Mouse (Mus musculus) intestine, postnatal 0 days (tissue): Measurements from ENCODE around the gene Tor1a. TPM values are rescaled to one million over a fixed set of nuclear protein-coding genes. Genes with fewer than 3 reads are reported as not detected.
A peak's percentile ranks its signal among the peaks of the same experiment; 100 is the strongest.

ENCODE experiments used
- ATAC-seq: fragments of 200-750 bp; cut with Nextera tagmentation; 2 replicates; pipeline ENCODE4 v1.8.0; 2017; ENCODE audit warnings: mild to moderate bottlenecking, moderate TSS enrichment, moderate library complexity
- H3K27ac ChIP-seq: fragments of 300-500 bp; sonication (generic); 2 replicates; pipeline ENCODE4 v1.5.1; 2014; ENCODE audit warnings: mild to moderate bottlenecking, low read depth, low read length, moderate library complexity
- H3K27me3 ChIP-seq: fragments of 300-500 bp; sonication (generic); replicated peaks from 2 replicates; pipeline ENCODE4 v1.6.1; 2014; ENCODE audit warnings: low read length, mixed read lengths; ENCODE audit not compliant: control insufficient read depth, insufficient read depth
- H3K36me3 ChIP-seq: fragments of 300-500 bp; sonication (generic); 2 replicates; pipeline ENCODE4 v1.6.1; 2014; ENCODE audit warnings: mild to moderate bottlenecking, moderate library complexity; ENCODE audit not compliant: control insufficient read depth, insufficient read depth
- H3K4me1 ChIP-seq: fragments of 300-500 bp; sonication (generic); replicated peaks from 2 replicates; pipeline ENCODE4 v1.6.1; 2014; ENCODE audit warnings: antibody characterized with exemption, low read length, mixed read lengths; ENCODE audit not compliant: control insufficient read depth, insufficient read depth
- H3K4me2 ChIP-seq: fragments of 300-500 bp; sonication (generic); replicated peaks from 2 replicates; pipeline ENCODE4 v1.6.1; 2014; ENCODE audit warnings: low read depth, mild to moderate bottlenecking, moderate library complexity
- H3K4me3 ChIP-seq: fragments of 300-500 bp; sonication (generic); 2 replicates; pipeline ENCODE4 v1.5.1; 2014; ENCODE audit warnings: low read depth, low read length
- H3K9ac ChIP-seq: fragments of 300-500 bp; sonication (generic); 2 replicates; pipeline ENCODE4 v1.6.1; 2014; ENCODE audit warnings: mild to moderate bottlenecking, low read depth, low read length
- H3K9me3 ChIP-seq: fragments of 300-500 bp; sonication (generic); 2 replicates; pipeline ENCODE4 v1.6.1; 2016; ENCODE audit warnings: mixed run types; ENCODE audit not compliant: control insufficient read depth
- CTCF ChIP-seq: sonication (generic); IDR thresholded peaks from 2 replicates; pipeline ENCODE4 v1.5.1; 2016; ENCODE audit warnings: low read depth, mild to moderate bottlenecking, control low read depth, antibody characterized with exemption, moderate library complexity
- WGBS: fragments of 180-500 bp; shearing (Covaris S2); extraction: QIAGEN DNeasy Blood & Tissue Kit; methylation state at CpG from one replicate; pipeline ENCODE4 v1.1.7; 2014; 5-methylcytosine and 5-hydroxymethylcytosine counted together
- polyA plus RNA-seq: library from polyadenylated mRNA; unstranded; fragments of >200 nt; fragmentation: Nextera tagmentation; extraction: Ambion mirVana; gene quantifications from 2 replicates; pipeline ENCODE4 v1.2.1, GENCODE M21; 2015

The Tor1a gene
- polyA plus RNA-seq, 1 experiment from 2014 or later: 95.4 TPM

GRCm38 (mm10) chr2:30929483-30930045 is 38.2 kb downstream of the Tor1a start, which contains the start of gene Ptges:
TSS of gene Ptges (minus strand) at chr2:30929863.
- Histone ChIP-seq H3K27ac (peak within 1 kb of the TSS; percentile 35), H3K4me1 (0 out of 2 replicates have a peak, but pooled peaks cover 4% of the 10 kb centered on the region), H3K9ac (peak within 1 kb of the TSS; percentile 26), H3K36me3 (no peaks in the 10 kb centered on the region), H3K4me2 (peak within 1 kb of the TSS; percentile 72), H3K4me3 (peak within 1 kb of the TSS; percentile 23), H3K9me3 (no peaks in the 10 kb centered on the region), H3K27me3 (no peaks in the 10 kb centered on the region)
- ATAC-seq: peak; percentile 55
- under 1% methylated on average over 23 of the region's 23 CpGs for WGBS
- peak; percentile 84 for TF ChIP-seq CTCF

- H3K4me1 ChIP-seq: 0 out of 2 replicates have a peak, but pooled peaks cover 4% of the 10 kb centered on the region
- peak overlapping the region; percentile 23 for H3K4me3 ChIP-seq
- peak overlapping the region; percentile 72 for H3K4me2 ChIP-seq
- no peaks in the 10 kb centered on the region for H3K36me3 ChIP-seq
- H3K27ac ChIP-seq: peak overlapping the region; percentile 35
- peaks cover 3% of the 10 kb centered on the region; the same call in 1 of the 2 replicates for H3K27me3 ChIP-seq
- H3K9me3 ChIP-seq: no peaks in the 10 kb centered on the region
- 22% methylated on average over 12 of the region's 12 CpGs for WGBS
- peak overlapping the region; percentile 26; the same call in 1 of the 2 replicates for H3K9ac ChIP-seq
- ATAC-seq: peak; percentile 48
- no peak for TF ChIP-seq CTCF
Measured at GRCm38 (mm10) chr2:30928893-30929482, 38.7 kb downstream of the Tor1a start.

DNA sequence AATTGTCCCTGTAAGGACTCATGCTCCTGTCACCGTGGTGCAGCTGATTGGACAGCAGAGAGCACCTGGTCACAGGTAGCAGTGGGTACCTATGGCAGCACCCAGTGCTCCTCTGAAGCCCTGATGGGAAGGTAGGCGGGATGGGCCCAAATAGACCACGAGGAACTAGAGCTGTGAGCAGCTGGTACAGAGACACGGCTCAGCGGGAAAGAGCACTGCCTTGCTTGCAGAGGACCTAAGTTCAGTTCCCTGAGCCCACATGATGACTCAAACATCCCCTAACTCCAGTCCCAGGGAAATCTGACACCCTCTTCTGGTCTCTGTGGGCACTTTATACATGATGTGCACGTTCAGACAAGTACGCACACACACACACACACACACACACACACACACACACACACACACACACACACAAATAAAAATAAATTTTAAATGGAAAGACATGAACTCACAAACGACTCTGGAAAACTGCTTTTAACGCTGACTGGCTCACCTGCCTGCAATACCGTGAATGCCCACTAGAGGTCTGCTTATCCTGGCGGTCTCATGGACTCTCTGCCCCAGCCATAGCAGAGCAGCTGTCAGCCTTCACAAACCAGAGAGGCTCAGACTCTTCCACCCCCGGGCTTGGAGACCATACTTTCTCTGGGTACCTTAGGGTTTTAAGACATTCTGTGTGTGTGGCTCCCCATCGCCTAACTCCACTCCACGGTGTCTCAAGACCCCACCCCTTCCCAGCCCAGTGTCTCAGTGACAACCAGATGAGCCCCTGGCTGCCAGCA is 39.7 kb downstream of the Tor1a start:
- no peak overlapping the region for H3K4me3 ChIP-seq
- 24% methylated on average over 14 of the region's 14 CpGs for WGBS
- ATAC-seq: no peak
- H3K9me3 ChIP-seq: no peaks in the 10 kb centered on the region
- no peak overlapping the region for H3K9ac ChIP-seq
- no peak overlapping the region for H3K4me2 ChIP-seq
- peaks cover 7% of the 10 kb centered on the region; the same call in 1 of the 2 replicates for H3K27me3 ChIP-seq
- 0 out of 2 replicates have a peak, but pooled peaks cover 4% of the 10 kb centered on the region for H3K4me1 ChIP-seq
- no peaks in the 10 kb centered on the region for H3K36me3 ChIP-seq
- TF ChIP-seq CTCF: peak; percentile 89
- peak overlapping the region; percentile 35; the same call in 1 of the 2 replicates for H3K27ac ChIP-seq

DNA sequence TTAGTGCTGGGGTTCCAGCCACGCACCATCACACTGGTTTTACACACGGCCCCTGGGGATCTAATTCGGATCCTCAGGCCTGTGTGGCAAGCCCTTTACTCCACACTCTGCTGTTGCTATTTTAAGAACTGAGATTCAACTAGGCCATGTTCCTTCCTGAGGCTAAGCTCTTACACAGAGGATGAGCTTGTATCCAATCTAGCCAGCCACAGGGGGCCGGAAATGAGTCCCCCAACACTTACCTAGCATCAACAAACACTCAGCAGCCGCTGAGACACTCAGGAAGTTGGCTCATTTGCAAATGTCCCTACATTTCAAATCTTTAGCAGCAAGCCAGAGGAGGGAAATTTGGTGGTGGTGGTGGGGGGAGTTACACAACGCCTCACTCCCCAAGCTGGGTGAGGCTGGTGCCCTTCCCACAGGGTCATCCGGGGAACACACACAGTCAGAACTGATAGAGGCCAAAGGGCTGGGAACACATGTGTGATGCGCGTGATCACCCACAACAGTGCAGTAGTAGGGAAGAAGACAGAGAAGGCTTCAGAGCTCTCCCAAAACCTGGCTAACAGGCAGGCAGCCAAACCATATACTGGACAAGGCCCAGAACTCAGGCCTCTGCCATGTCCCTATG is 40.5 kb downstream of the Tor1a start:
- no peak for ATAC-seq
- H3K4me2 ChIP-seq: no peak overlapping the region

DNA sequence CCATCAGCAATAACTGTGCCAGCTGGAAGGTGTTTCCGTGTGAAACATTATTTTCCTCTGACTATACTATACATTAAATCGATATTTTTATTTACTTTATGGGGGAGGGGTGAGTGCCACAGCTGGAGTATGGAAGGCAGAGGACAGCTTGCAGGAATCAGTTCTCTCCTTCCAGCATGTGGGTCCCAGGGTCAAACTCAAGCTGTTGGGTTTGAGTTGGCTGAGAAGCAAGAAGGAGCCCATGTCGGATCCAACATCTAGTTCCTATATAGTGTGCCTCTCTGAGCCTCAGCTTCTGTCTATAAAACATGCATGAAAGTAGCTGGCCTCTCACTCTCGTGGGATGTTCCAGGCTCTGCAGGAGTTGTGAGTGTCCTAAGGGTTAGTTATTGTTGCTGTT is 41.4 kb downstream of the Tor1a start:
- no peak overlapping the region for H3K4me2 ChIP-seq
- H3K9me3 ChIP-seq: no peaks in the 10 kb centered on the region
- 63% methylated on average over 4 of the region's 4 CpGs for WGBS
- no peak overlapping the region for H3K4me3 ChIP-seq
- 0 out of 2 replicates have a peak, but pooled peaks cover 4% of the 10 kb centered on the region for H3K4me1 ChIP-seq
- peaks cover 12% of the 10 kb centered on the region; the same call in 1 of the 2 replicates for H3K27me3 ChIP-seq
- no peak for ATAC-seq
- no peaks in the 10 kb centered on the region for H3K36me3 ChIP-seq
- TF ChIP-seq CTCF: no peak
- H3K9ac ChIP-seq: no peak overlapping the region
- no peak overlapping the region for H3K27ac ChIP-seq

More for the DNA sequence above, 40.5 kb downstream of the Tor1a start:
- H3K4me3 ChIP-seq: no peak overlapping the region
- peak overlapping the region; percentile 35; the same call in 1 of the 2 replicates for H3K27ac ChIP-seq
- no peaks in the 10 kb centered on the region for H3K9me3 ChIP-seq
- H3K36me3 ChIP-seq: no peaks in the 10 kb centered on the region
- 59% methylated on average over 9 of the region's 9 CpGs for WGBS
- 0 out of 2 replicates have a peak, but pooled peaks cover 4% of the 10 kb centered on the region for H3K4me1 ChIP-seq
- TF ChIP-seq CTCF: 0 out of 2 replicates have a peak, but pooled peaks have one; percentile 2
- H3K9ac ChIP-seq: no peak overlapping the region
- peaks cover 7% of the 10 kb centered on the region; the same call in 1 of the 2 replicates for H3K27me3 ChIP-seq
